Mouse (Mus musculus): ENCODE results near the gene Wnt11.

DNA sequence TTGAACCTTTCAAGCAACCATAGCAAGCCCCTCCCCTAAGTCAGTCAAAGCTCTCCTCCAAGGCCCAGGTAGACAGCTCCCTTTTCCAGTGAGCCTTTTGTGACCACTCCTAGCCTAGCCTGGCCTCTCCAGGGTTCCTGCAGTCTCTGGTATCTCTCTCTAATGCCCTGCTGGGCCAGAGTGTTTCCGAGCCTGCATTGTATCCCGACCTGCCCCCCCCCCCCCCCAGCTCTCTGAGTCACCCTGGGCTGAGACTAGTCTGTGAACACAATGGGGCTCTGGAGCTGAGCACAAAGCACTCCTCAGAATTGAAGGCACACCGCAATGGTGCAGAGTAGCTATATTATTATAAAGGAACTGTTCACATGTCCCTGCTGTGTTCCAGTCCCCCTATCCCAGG lies 21.2 kb downstream of the Wnt11 start:
- TF ChIP-seq MYOG (IDR thresholded peaks at IDR 0.05; ENCODE audit: control insufficient read depth in 1 of 3, insufficient read depth in 1 of 3, insufficient read length in 2 of 3, low read depth in 2 of 3) (no peak), POLR2A (IDR thresholded peaks at IDR 0.05; ENCODE audit: insufficient read length, low read depth) (no peak), CEBPB (IDR thresholded peaks at IDR 0.05; ENCODE audit: insufficient read depth, poor library complexity, severe bottlenecking) (no peak)
